In genomic region chr5:135632117-135632796, GRCm38 (mm10) we compare ENCODE assay signal across 8 mouse cellular contexts. TPM values are rescaled to one million over a fixed set of nuclear protein-coding genes. Genes with fewer than 3 reads are reported as not detected.
A peak's percentile ranks its signal among the peaks of the same experiment; 100 is the strongest.
DNase-seq lines count a peak whose midpoint lies in the region; ATAC-seq and TF ChIP-seq lines count a peak whose summit lies in the region.

Gene Rhbdd2, plus strand, starts transcription at chr5:135632618.

- peak; percentile 91 for TF ChIP-seq POLR2A in olfactory bulb, adult 2 months (IDR thresholded peaks at IDR 0.05; ENCODE audit: insufficient read depth, low read depth, low read length)
- TF ChIP-seq POLR2A in thymus, adult 2 months (IDR thresholded peaks at IDR 0.05; ENCODE audit: control insufficient read depth, extremely low read depth, insufficient read depth, low read length, poor library complexity), result peak; percentile 67

- DNase-seq in G1E (ENCODE audit: low spot score), result peak; percentile 96
- peak; percentile 97 to 100 for DNase-seq in cerebellum, adult 18-20 months
- DNase-seq in heart, postnatal 36 days, result peak; percentile 94 to 96
- peak; percentile 97 for DNase-seq in layer of hippocampus, adult 2 months (ENCODE audit: low spot score in 2 of 2)
- DNase-seq in lung, embryonic 14.5 days, result peak; percentile 97
- peak; percentile 98 for DNase-seq in thymus, adult 2 months

- peaks cover 30% of the 10 kb centered on the region for H3K36me3 ChIP-seq in G1E (replicated peaks)
- peaks cover 9% of the 10 kb centered on the region; the same call in 1 of the 2 replicates for H3K36me3 ChIP-seq in forebrain, embryonic 16.5 days (ENCODE audit: control insufficient read depth, insufficient read depth)
- H3K36me3 ChIP-seq in lung, embryonic 14.5 days (ENCODE audit: insufficient read depth), result peaks cover 18% of the 10 kb centered on the region
- no peaks in the 10 kb centered on the region for H3K36me3 ChIP-seq in thymus, adult 2 months (ENCODE audit: control insufficient read depth, insufficient read depth, low read length)

- peak within 1 kb of the TSS; percentile 80 for H3K9ac ChIP-seq in forebrain, embryonic 16.5 days (replicated peaks; ENCODE audit: low read depth, low read length)
- H3K9ac ChIP-seq in lung, embryonic 14.5 days, result peak within 1 kb of the TSS; percentile 76

- ATAC-seq in G1E (ENCODE audit: extremely low read depth, insufficient number of reproducible peaks, low FRiP score, poor library complexity, severe bottlenecking), result peak; percentile 94
- ATAC-seq in forebrain, embryonic 16.5 days, result peak; percentile 99
- peak; percentile 100 for ATAC-seq in lung, embryonic 14.5 days (ENCODE audit: insufficient read depth)

- H3K27me3 ChIP-seq in G1E (ENCODE audit: insufficient read depth, low read length), result no peaks in the 10 kb centered on the region
- no peaks in the 10 kb centered on the region for H3K27me3 ChIP-seq in forebrain, embryonic 16.5 days (replicated peaks; ENCODE audit: control insufficient read depth, insufficient read depth, low read length)
- H3K27me3 ChIP-seq in lung, embryonic 14.5 days (ENCODE audit: insufficient read depth, low read length), result no peaks in the 10 kb centered on the region
- no peaks in the 10 kb centered on the region for H3K27me3 ChIP-seq in thymus, adult 2 months (ENCODE audit: control insufficient read depth, insufficient read depth, low read length)

- no peaks in the 10 kb centered on the region for H3K9me3 ChIP-seq in G1E (replicated peaks)
- H3K9me3 ChIP-seq in forebrain, embryonic 16.5 days (ENCODE audit: control insufficient read depth, low read length), result no peaks in the 10 kb centered on the region
- H3K9me3 ChIP-seq in lung, embryonic 14.5 days (ENCODE audit: low read depth, low read length), result no peaks in the 10 kb centered on the region

- intact Hi-C loops in heart, postnatal 36 days (cut with DNase I), result loop anchor here (2.0 kb wide), 1 partner anchor 57 kb away; no protein-coding TSS in a partner anchor

- no peak for TF ChIP-seq CTCF in G1E (IDR thresholded peaks at IDR 0.05; ENCODE audit: low read depth, low read length)
- TF ChIP-seq CTCF in layer of hippocampus, adult 2 months (conservative IDR thresholded peaks at IDR 0.05), result peak; percentile 75
- TF ChIP-seq CTCF in lung, embryonic 14.5 days (IDR thresholded peaks at IDR 0.05; ENCODE audit: low read depth), result peak; percentile 69
- no peak; the same call in 1 of the 2 replicates for TF ChIP-seq CTCF in olfactory bulb, adult 2 months (IDR thresholded peaks at IDR 0.05; ENCODE audit: insufficient read depth, low read depth, low read length)
- TF ChIP-seq CTCF in thymus, adult 2 months (IDR thresholded peaks at IDR 0.05; ENCODE audit: borderline replicate concordance, control insufficient read depth, extremely low read depth, insufficient read depth, low read length, poor library complexity), result peak; percentile 52; the same call in 1 of the 2 replicates

- H3K4me3 ChIP-seq in G1E (ENCODE audit: low read depth, low read length), result peak within 1 kb of the TSS; percentile 84
- H3K4me3 ChIP-seq in forebrain, embryonic 16.5 days (replicated peaks; ENCODE audit: low read length), result peak within 1 kb of the TSS; percentile 93
- peak within 1 kb of the TSS; percentile 91 for H3K4me3 ChIP-seq in layer of hippocampus, adult 2 months
- H3K4me3 ChIP-seq in lung, embryonic 14.5 days (ENCODE audit: low read depth, low read length), result peak within 1 kb of the TSS; percentile 91
- peak within 1 kb of the TSS; percentile 70 for H3K4me3 ChIP-seq in olfactory bulb, adult 2 months (ENCODE audit: insufficient read depth, low read depth, low read length)
- H3K4me3 ChIP-seq in thymus, adult 2 months (ENCODE audit: control insufficient read depth, insufficient read depth, low read length), result peak within 1 kb of the TSS; percentile 76

- WGBS in forebrain, embryonic 16.5 days, result 16% methylated on average over 19 of the region's 30 CpGs
- 12% methylated on average over 30 of the region's 30 CpGs for WGBS in lung, embryonic 14.5 days
- WGBS in olfactory bulb, adult 2 months, result 11% methylated on average over 30 of the region's 30 CpGs
- WGBS in thymus, adult 2 months, result 15% methylated on average over 30 of the region's 30 CpGs

- H3K27ac ChIP-seq in forebrain, embryonic 16.5 days (ENCODE audit: low read length), result peak within 1 kb of the TSS; percentile 88
- H3K27ac ChIP-seq in layer of hippocampus, adult 2 months, result peak within 1 kb of the TSS; percentile 94
- H3K27ac ChIP-seq in lung, embryonic 14.5 days (ENCODE audit: low read depth), result peak within 1 kb of the TSS; percentile 80
- peak within 1 kb of the TSS; percentile 89 for H3K27ac ChIP-seq in olfactory bulb, adult 2 months (ENCODE audit: insufficient read depth, low read depth, low read length)
- no peak within 1 kb of the TSS for H3K27ac ChIP-seq in thymus, adult 2 months (ENCODE audit: control insufficient read depth, insufficient read depth, low read length)

- peaks cover 22% of the 10 kb centered on the region for H3K4me1 ChIP-seq in G1E (ENCODE audit: insufficient read depth, low read depth, low read length)
- H3K4me1 ChIP-seq in forebrain, embryonic 16.5 days (replicated peaks; ENCODE audit: control insufficient read depth, insufficient read depth, low read length), result peaks cover 12% of the 10 kb centered on the region
- H3K4me1 ChIP-seq in lung, embryonic 14.5 days (ENCODE audit: insufficient read depth), result no peaks in the 10 kb centered on the region
- H3K4me1 ChIP-seq in olfactory bulb, adult 2 months (ENCODE audit: control insufficient read depth, insufficient read depth, low read length), result 0 out of 2 replicates have a peak, but pooled peaks cover 3% of the 10 kb centered on the region
- peaks cover 10% of the 10 kb centered on the region; the same call in 1 of the 2 replicates for H3K4me1 ChIP-seq in thymus, adult 2 months (replicated peaks; ENCODE audit: control insufficient read depth, insufficient read depth, low read length)

- peak within 1 kb of the TSS; percentile 71 for H3K4me2 ChIP-seq in forebrain, embryonic 16.5 days (ENCODE audit: low read length)
- H3K4me2 ChIP-seq in lung, embryonic 14.5 days, result peak within 1 kb of the TSS; percentile 61

RNA-seq across cellular contexts. Expression of gene Rhbdd2, which starts in this region (rescaled TPM):
- total RNA-seq in G1E (2014; fragmentation: Nextera tagmentation) (21.1 and 29.4 TPM in 2 replicates), G1E (2017) (6.3 and 6.7 TPM in 2 replicates)
- 9.8 and 15.5 TPM in 2 replicates for polyA plus RNA-seq in G1E (2012)
- 60.3 and 72.2 TPM in 2 replicates for polyA plus RNA-seq in forebrain, embryonic 16.5 days (2015; fragmentation: Nextera tagmentation; extraction: Ambion mirVana)
- total RNA-seq in heart, postnatal 36 days (2021), result 10 to 100 TPM; 18.5 to 18.9 TPM
- total RNA-seq in layer of hippocampus, adult 2 months (2021), result 10 to 100 TPM; 86.2 to 86.5 TPM
- polyA plus RNA-seq in lung, embryonic 14.5 days (2014; fragmentation: Nextera tagmentation; extraction: Ambion mirVana), result 40.5 and 45.7 TPM in 2 replicates
- polyA plus RNA-seq in olfactory bulb, adult 2 months (2012; ENCODE audit: insufficient read depth, insufficient read length, low replicate concordance, missing spikeins), result not detected in 2 replicates
- 36.5 and 39.5 TPM in 2 replicates for polyA plus RNA-seq in thymus, adult 2 months (2012; rRNA removed)

Comparison
In these comparisons a context has a peak if more than half of its experiments do, and no peak if none do; other contexts are left out.
1. CTCF ChIP-seq: peak in layer of hippocampus, adult 2 months (single experiment), lung, embryonic 14.5 days (single experiment) and thymus, adult 2 months (single experiment); none in G1E (single experiment) and olfactory bulb, adult 2 months (single experiment).
2. Peak in every context shown above with its lines, with median percentiles within 50 percentile points of each other: ATAC-seq, DNase-seq and H3K4me3 ChIP-seq.